Mouse (Mus musculus) erythroid progenitor cell, adult 5-6 weeks (primary cell): ENCODE measurements around the gene Mafg. TPM values are rescaled to one million over a fixed set of nuclear protein-coding genes. Genes with fewer than 3 reads are reported as not detected.

Experiments
- ATAC-seq: replicated peaks from 2 replicates; pipeline ENCODE4 v1.8.0; 2016; ENCODE audit warnings: moderate number of reproducible peaks, mild to moderate bottlenecking, moderate TSS enrichment, inconsistent platforms; ENCODE audit not compliant: poor library complexity, low FRiP score, severe bottlenecking
- total RNA-seq, 2 experiments: library from RNA; stranded (forward) in 1 of 2; stranded (reverse) in 1 of 2; fragments of 150-400 nt in 1 of 2; fragments of 186-747, 209-891 nt in 1 of 2; gene quantifications; 2 replicates each; pipeline versions ENCODE4 v1.2.3 to v1.2.4; 2015 to 2017; ENCODE audit warnings: low replicate concordance in 2 of 2

Mafg gene
- total RNA-seq, 2 experiments from 2014 or later, result 36.0 to 71.3 TPM

GRCm38 (mm10) chr11:120576365-120576981, 56.9 kb downstream of the Mafg start:
- no peak for ATAC-seq

DNA sequence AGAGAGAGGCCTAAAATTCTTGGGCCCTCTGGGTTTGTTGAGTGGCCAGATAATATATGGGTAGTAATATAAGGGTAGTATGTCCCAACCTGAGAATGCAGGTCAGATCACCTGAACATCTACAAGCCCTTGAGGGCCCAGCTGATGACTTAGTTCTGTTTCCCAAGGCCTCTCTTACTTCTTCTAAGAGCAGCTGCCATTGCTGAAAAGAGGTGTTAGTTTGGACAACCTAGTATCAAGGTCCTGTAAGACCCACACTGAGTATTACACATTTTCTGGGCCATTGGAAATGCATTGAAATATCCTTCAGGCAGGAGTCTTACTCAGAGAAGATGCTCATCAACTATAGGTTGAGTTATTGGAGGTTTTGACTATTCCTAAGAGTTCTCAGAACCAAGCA, 57.5 kb downstream of the Mafg start:
- ATAC-seq, result no peak

Other genes with a start within 250 kb of the Mafg start
Only the 30 nearest of the 32 such genes appear.
- gene Pde6g, start 180.1 kb downstream of the Mafg start, total RNA-seq (2015; ENCODE audit: low replicate concordance), result not detected in 2 replicates
- not detected in 2 replicates for gene Pde6g, start 180.1 kb downstream of the Mafg start, total RNA-seq (2017; ENCODE audit: low replicate concordance)
- gene Oxld1, start 175.5 kb downstream of the Mafg start, total RNA-seq (2015; ENCODE audit: low replicate concordance), result 4.3 TPM in 1 of 2 replicates, not detected in the other
- 1.4 and 5.0 TPM in 2 replicates for gene Oxld1, start 175.5 kb downstream of the Mafg start, total RNA-seq (2017; ENCODE audit: low replicate concordance)
- gene Ccdc137, start 175.5 kb downstream of the Mafg start, total RNA-seq (2015; ENCODE audit: low replicate concordance), result 5.8 and 26.8 TPM in 2 replicates
- 21.2 and 24.0 TPM in 2 replicates for gene Ccdc137, start 175.5 kb downstream of the Mafg start, total RNA-seq (2017; ENCODE audit: low replicate concordance)
- 13.8 and 22.0 TPM in 2 replicates for gene Arl16, start 166.0 kb downstream of the Mafg start, total RNA-seq (2015; ENCODE audit: low replicate concordance)
- gene Arl16, start 166.0 kb downstream of the Mafg start, total RNA-seq (2017; ENCODE audit: low replicate concordance), result 3.8 and 16.7 TPM in 2 replicates
- 10.8 and 17.6 TPM in 2 replicates for gene Mrpl12, start 149.0 kb downstream of the Mafg start, total RNA-seq (2015; ENCODE audit: low replicate concordance)
- 11.6 and 13.7 TPM in 2 replicates for gene Mrpl12, start 149.0 kb downstream of the Mafg start, total RNA-seq (2017; ENCODE audit: low replicate concordance)
- 7.2 and 17.6 TPM in 2 replicates for gene Slc25a10, start 141.8 kb downstream of the Mafg start, total RNA-seq (2015; ENCODE audit: low replicate concordance)
- gene Slc25a10, start 141.8 kb downstream of the Mafg start, total RNA-seq (2017; ENCODE audit: low replicate concordance), result 25.4 and 40.1 TPM in 2 replicates
- gene Gcgr, start 102.9 kb downstream of the Mafg start, total RNA-seq (2015; ENCODE audit: low replicate concordance), result not detected in 2 replicates
- gene Gcgr, start 102.9 kb downstream of the Mafg start, total RNA-seq (2017; ENCODE audit: low replicate concordance), result not detected in 2 replicates
- 19.8 and 23.5 TPM in 2 replicates for gene Mcrip1, start 83.9 kb downstream of the Mafg start, total RNA-seq (2015; ENCODE audit: low replicate concordance)
- gene Mcrip1, start 83.9 kb downstream of the Mafg start, total RNA-seq (2017; ENCODE audit: low replicate concordance), result 1.7 and 5.6 TPM in 2 replicates
- not detected in 2 replicates for gene Ppp1r27, start 82.5 kb downstream of the Mafg start, total RNA-seq (2015; ENCODE audit: low replicate concordance)
- not detected in 2 replicates for gene Ppp1r27, start 82.5 kb downstream of the Mafg start, total RNA-seq (2017; ENCODE audit: low replicate concordance)
- gene P4hb, start 60.3 kb downstream of the Mafg start, total RNA-seq (2015; ENCODE audit: low replicate concordance), result 101 and 104 TPM in 2 replicates
- 112 and 141 TPM in 2 replicates for gene P4hb, start 60.3 kb downstream of the Mafg start, total RNA-seq (2017; ENCODE audit: low replicate concordance)
- 134 and 150 TPM in 2 replicates for gene Arhgdia, start 52.0 kb downstream of the Mafg start, total RNA-seq (2015; ENCODE audit: low replicate concordance)
- 45.3 and 49.3 TPM in 2 replicates for gene Arhgdia, start 52.0 kb downstream of the Mafg start, total RNA-seq (2017; ENCODE audit: low replicate concordance)
- gene Alyref, start 35.2 kb downstream of the Mafg start, total RNA-seq (2015; ENCODE audit: low replicate concordance), result 72.9 and 87.2 TPM in 2 replicates
- gene Alyref, start 35.2 kb downstream of the Mafg start, total RNA-seq (2017; ENCODE audit: low replicate concordance), result 142 and 227 TPM in 2 replicates
- 28.1 and 35.0 TPM in 2 replicates for gene Anapc11, start 35.2 kb downstream of the Mafg start, total RNA-seq (2015; ENCODE audit: low replicate concordance)
- gene Anapc11, start 35.2 kb downstream of the Mafg start, total RNA-seq (2017; ENCODE audit: low replicate concordance), result 2.8 and 12.1 TPM in 2 replicates
- gene Npb, start 25.1 kb downstream of the Mafg start, total RNA-seq (2015; ENCODE audit: low replicate concordance), result not detected in 2 replicates
- not detected in 2 replicates for gene Npb, start 25.1 kb downstream of the Mafg start, total RNA-seq (2017; ENCODE audit: low replicate concordance)
- 13.3 and 14.7 TPM in 2 replicates for gene Pcyt2, start 15.7 kb downstream of the Mafg start, total RNA-seq (2015; ENCODE audit: low replicate concordance)
- gene Pcyt2, start 15.7 kb downstream of the Mafg start, total RNA-seq (2017; ENCODE audit: low replicate concordance), result 20.7 and 23.1 TPM in 2 replicates
- gene Sirt7, start 8.4 kb downstream of the Mafg start, total RNA-seq (2015; ENCODE audit: low replicate concordance), result 59.9 and 61.3 TPM in 2 replicates
- 81.2 and 85.6 TPM in 2 replicates for gene Sirt7, start 8.4 kb downstream of the Mafg start, total RNA-seq (2017; ENCODE audit: low replicate concordance)
- 2.1 TPM in 1 of 2 replicates, not detected in the other for gene Pycr1, start 10.2 kb upstream of the Mafg start, total RNA-seq (2015; ENCODE audit: low replicate concordance)
- 1.1 TPM in 1 of 2 replicates, not detected in the other for gene Pycr1, start 10.2 kb upstream of the Mafg start, total RNA-seq (2017; ENCODE audit: low replicate concordance)
- gene Myadml2, start 14.6 kb upstream of the Mafg start, total RNA-seq (2015; ENCODE audit: low replicate concordance), result not detected in 2 replicates
- not detected in 2 replicates for gene Myadml2, start 14.6 kb upstream of the Mafg start, total RNA-seq (2017; ENCODE audit: low replicate concordance)
- not detected in 2 replicates for gene Notum, start 27.6 kb upstream of the Mafg start, total RNA-seq (2015; ENCODE audit: low replicate concordance)
- not detected in 2 replicates for gene Notum, start 27.6 kb upstream of the Mafg start, total RNA-seq (2017; ENCODE audit: low replicate concordance)
- 33.1 and 41.4 TPM in 2 replicates for gene Aspscr1, start 39.4 kb upstream of the Mafg start, total RNA-seq (2015; ENCODE audit: low replicate concordance)
- gene Aspscr1, start 39.4 kb upstream of the Mafg start, total RNA-seq (2017; ENCODE audit: low replicate concordance), result 46.0 and 59.7 TPM in 2 replicates
- gene Cenpx, start 80.1 kb upstream of the Mafg start, total RNA-seq (2015; ENCODE audit: low replicate concordance), result 7.1 and 35.3 TPM in 2 replicates
- 15.0 and 21.2 TPM in 2 replicates for gene Cenpx, start 80.1 kb upstream of the Mafg start, total RNA-seq (2017; ENCODE audit: low replicate concordance)
- 3.4 and 6.1 TPM in 2 replicates for gene Lrrc45, start 80.3 kb upstream of the Mafg start, total RNA-seq (2015; ENCODE audit: low replicate concordance)
- 12.3 and 12.9 TPM in 2 replicates for gene Lrrc45, start 80.3 kb upstream of the Mafg start, total RNA-seq (2017; ENCODE audit: low replicate concordance)
- gene Rac3, start 87.9 kb upstream of the Mafg start, total RNA-seq (2015; ENCODE audit: low replicate concordance), result not detected in 2 replicates
- 1.3 and 3.5 TPM in 2 replicates for gene Rac3, start 87.9 kb upstream of the Mafg start, total RNA-seq (2017; ENCODE audit: low replicate concordance)
- 3.6 TPM in 1 of 2 replicates, not detected in the other for gene Dcxr, start 93.7 kb upstream of the Mafg start, total RNA-seq (2015; ENCODE audit: low replicate concordance)
- gene Dcxr, start 93.7 kb upstream of the Mafg start, total RNA-seq (2017; ENCODE audit: low replicate concordance), result 7.2 TPM in 1 of 2 replicates, not detected in the other
- gene Cbr2, start 98.5 kb upstream of the Mafg start, total RNA-seq (2015; ENCODE audit: low replicate concordance), result 21.8 and 23.4 TPM in 2 replicates
- gene Cbr2, start 98.5 kb upstream of the Mafg start, total RNA-seq (2017; ENCODE audit: low replicate concordance), result not detected in 2 replicates
- 3.2 and 12.6 TPM in 2 replicates for gene Hmga1b, start 129.2 kb upstream of the Mafg start, total RNA-seq (2015; ENCODE audit: low replicate concordance)
- gene Hmga1b, start 129.2 kb upstream of the Mafg start, total RNA-seq (2017; ENCODE audit: low replicate concordance), result 3.0 and 5.7 TPM in 2 replicates
- gene Rfng, start 150.6 kb upstream of the Mafg start, total RNA-seq (2015; ENCODE audit: low replicate concordance), result 3.2 and 6.7 TPM in 2 replicates
- 0.91 and 1.3 TPM in 2 replicates for gene Rfng, start 150.6 kb upstream of the Mafg start, total RNA-seq (2017; ENCODE audit: low replicate concordance)
- gene Gps1, start 150.7 kb upstream of the Mafg start, total RNA-seq (2015; ENCODE audit: low replicate concordance), result 31.4 and 39.0 TPM in 2 replicates
- 17.6 and 19.9 TPM in 2 replicates for gene Gps1, start 150.7 kb upstream of the Mafg start, total RNA-seq (2017; ENCODE audit: low replicate concordance)
- gene Dus1l, start 162.8 kb upstream of the Mafg start, total RNA-seq (2015; ENCODE audit: low replicate concordance), result 46.1 and 62.0 TPM in 2 replicates
- 15.4 and 24.6 TPM in 2 replicates for gene Dus1l, start 162.8 kb upstream of the Mafg start, total RNA-seq (2017; ENCODE audit: low replicate concordance)
- 3.2 and 16.3 TPM in 2 replicates for gene Fasn, start 190.9 kb upstream of the Mafg start, total RNA-seq (2015; ENCODE audit: low replicate concordance)
- 0.83 and 2.8 TPM in 2 replicates for gene Fasn, start 190.9 kb upstream of the Mafg start, total RNA-seq (2017; ENCODE audit: low replicate concordance)